Mouse (Mus musculus): ENCODE data around the gene Tpcn2. TPM values are rescaled to one million over a fixed set of nuclear protein-coding genes. Genes with fewer than 3 reads are reported as not detected.

Tpcn2 gene
- polyA plus RNA-seq, 1 experiment from 2014 or later: 0.95 TPM

GRCm38 (mm10) chr7:145140656-145141055 is 143.2 kb downstream of the Tpcn2 start:
- peaks cover 11% of the 10 kb centered on the region; the same call in 1 of the 2 replicates for H3K9me3 ChIP-seq (ENCODE audit: control insufficient read depth, low read length)
- H3K4me2 ChIP-seq (replicated peaks): no peak overlapping the region
- H3K4me1 ChIP-seq (replicated peaks; ENCODE audit: control insufficient read depth, insufficient read depth, low read length): no peaks in the 10 kb centered on the region
- ATAC-seq (ENCODE audit: low FRiP score) (no peak), DNase-seq (ENCODE audit: low spot score) (no peak)
- WGBS: 69% methylated on average over 2 of the region's 2 CpGs
- no peaks in the 10 kb centered on the region for H3K27me3 ChIP-seq (ENCODE audit: control insufficient read depth, insufficient read depth, low read length)
- no peaks in the 10 kb centered on the region for H3K36me3 ChIP-seq (replicated peaks; ENCODE audit: control insufficient read depth, insufficient read depth)
- no peak overlapping the region for H3K9ac ChIP-seq
- no peak overlapping the region for H3K4me3 ChIP-seq (replicated peaks; ENCODE audit: low read length)
- H3K27ac ChIP-seq: no peak overlapping the region

DNA sequence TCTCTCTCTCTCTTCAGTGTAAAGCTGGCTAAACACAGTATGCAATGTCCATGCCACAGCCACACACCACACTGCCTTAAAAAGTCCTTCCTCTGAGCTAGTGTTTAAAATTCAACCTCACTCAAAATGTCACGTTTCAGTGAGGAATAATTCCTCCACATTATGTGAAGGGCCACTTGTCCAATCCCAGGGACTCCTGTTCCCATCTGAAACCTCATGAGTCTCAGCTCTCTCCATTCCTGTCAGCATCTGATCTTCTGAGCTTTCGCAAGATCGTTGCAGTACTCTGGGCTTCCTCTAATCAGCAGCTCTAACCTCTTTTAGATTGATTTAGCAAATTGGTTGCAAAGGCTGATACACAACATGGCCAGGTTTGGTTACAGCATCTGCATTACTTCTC is 144.2 kb downstream of the Tpcn2 start:
- Histone ChIP-seq H3K9ac (no peak overlapping the region), H3K27me3 (ENCODE audit: control insufficient read depth, insufficient read depth, low read length) (no peaks in the 10 kb centered on the region), H3K4me3 (replicated peaks; ENCODE audit: low read length) (no peak overlapping the region), H3K36me3 (replicated peaks; ENCODE audit: control insufficient read depth, insufficient read depth) (no peaks in the 10 kb centered on the region), H3K4me1 (replicated peaks; ENCODE audit: control insufficient read depth, insufficient read depth, low read length) (no peaks in the 10 kb centered on the region), H3K9me3 (ENCODE audit: control insufficient read depth, low read length) (peaks cover 11% of the 10 kb centered on the region; the same call in 1 of the 2 replicates), H3K27ac (no peak overlapping the region), H3K4me2 (replicated peaks) (no peak overlapping the region)
- no peak for ATAC-seq (ENCODE audit: low FRiP score)
- 98% methylated on average over 3 of the region's 3 CpGs for WGBS
- DNase-seq (ENCODE audit: low spot score): no peak

GRCm38 (mm10) chr7:145139100-145139499 is 144.7 kb downstream of the Tpcn2 start:
- Histone ChIP-seq H3K4me3 (replicated peaks; ENCODE audit: low read length) (no peak overlapping the region), H3K27me3 (ENCODE audit: control insufficient read depth, insufficient read depth, low read length) (no peaks in the 10 kb centered on the region), H3K4me1 (replicated peaks; ENCODE audit: control insufficient read depth, insufficient read depth, low read length) (no peaks in the 10 kb centered on the region), H3K4me2 (replicated peaks) (no peak overlapping the region), H3K36me3 (replicated peaks; ENCODE audit: control insufficient read depth, insufficient read depth) (no peaks in the 10 kb centered on the region), H3K27ac (no peak overlapping the region), H3K9me3 (ENCODE audit: control insufficient read depth, low read length) (peaks cover 11% of the 10 kb centered on the region; the same call in 1 of the 2 replicates), H3K9ac (no peak overlapping the region)
- ATAC-seq (ENCODE audit: low FRiP score) (no peak), DNase-seq (ENCODE audit: low spot score) (no peak)
- WGBS: 78% methylated on average over 1 of the region's 1 CpGs

DNA sequence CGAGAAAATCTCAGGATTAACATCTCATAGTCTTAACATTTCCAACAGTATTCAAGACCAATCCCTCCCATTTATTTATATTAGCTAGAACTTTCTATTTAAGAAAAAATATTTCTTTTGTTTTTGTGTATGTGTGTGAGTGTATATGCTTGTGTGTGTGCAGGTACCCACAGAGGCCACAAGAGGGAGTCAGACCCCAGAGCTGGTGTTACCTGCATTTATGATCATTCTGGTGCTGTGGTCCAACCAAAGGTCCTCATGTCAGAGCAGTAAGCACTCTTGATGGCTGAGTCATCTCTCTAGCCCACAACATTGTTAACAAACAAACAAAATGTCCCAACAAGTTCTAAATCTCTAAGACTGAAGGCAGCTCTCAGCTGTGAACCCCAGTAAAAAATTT is 145.9 kb downstream of the Tpcn2 start:
- H3K4me1 ChIP-seq (replicated peaks; ENCODE audit: control insufficient read depth, insufficient read depth, low read length): no peaks in the 10 kb centered on the region
- no peaks in the 10 kb centered on the region for H3K36me3 ChIP-seq (replicated peaks; ENCODE audit: control insufficient read depth, insufficient read depth)
- WGBS: 91% methylated on average over 1 of the region's 1 CpGs
- H3K9ac ChIP-seq: no peak overlapping the region
- H3K27ac ChIP-seq: no peak overlapping the region
- H3K27me3 ChIP-seq (ENCODE audit: control insufficient read depth, insufficient read depth, low read length): no peaks in the 10 kb centered on the region
- no peak for ATAC-seq (ENCODE audit: low FRiP score)
- H3K4me3 ChIP-seq (replicated peaks; ENCODE audit: low read length): no peak overlapping the region
- H3K9me3 ChIP-seq (ENCODE audit: control insufficient read depth, low read length): peaks cover 11% of the 10 kb centered on the region; the same call in 1 of the 2 replicates
- no peak for DNase-seq (ENCODE audit: low spot score)
- no peak overlapping the region for H3K4me2 ChIP-seq (replicated peaks)

DNA sequence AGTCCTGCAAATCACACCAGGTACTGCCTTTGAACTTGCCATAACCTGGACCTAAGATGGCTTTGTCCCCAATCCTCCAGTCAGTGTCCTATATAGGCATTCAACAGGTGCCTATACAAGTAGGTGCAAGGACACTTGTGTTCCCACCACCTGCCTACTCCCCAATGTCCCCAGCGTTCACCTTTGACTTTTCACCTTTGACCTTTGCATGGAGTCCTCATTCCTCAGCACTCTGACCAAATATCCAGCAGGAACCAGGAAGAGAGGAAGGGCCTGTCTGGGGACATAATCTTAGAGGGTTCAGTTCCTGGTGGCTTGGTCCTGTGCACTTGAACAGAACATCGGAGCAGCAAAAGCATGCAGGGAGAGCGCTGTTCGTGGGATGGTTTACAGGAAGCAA is 147.0 kb downstream of the Tpcn2 start:
- Histone ChIP-seq H3K27ac (no peak overlapping the region), H3K36me3 (replicated peaks; ENCODE audit: control insufficient read depth, insufficient read depth) (no peaks in the 10 kb centered on the region), H3K4me1 (replicated peaks; ENCODE audit: control insufficient read depth, insufficient read depth, low read length) (no peaks in the 10 kb centered on the region), H3K4me2 (replicated peaks) (no peak overlapping the region), H3K4me3 (replicated peaks; ENCODE audit: low read length) (no peak overlapping the region), H3K9ac (no peak overlapping the region), H3K9me3 (ENCODE audit: control insufficient read depth, low read length) (peaks cover 11% of the 10 kb centered on the region; the same call in 1 of the 2 replicates), H3K27me3 (ENCODE audit: control insufficient read depth, insufficient read depth, low read length) (no peaks in the 10 kb centered on the region)
- DNase-seq (ENCODE audit: low spot score) (no peak), ATAC-seq (ENCODE audit: low FRiP score) (no peak)
- WGBS: 87% methylated on average over 4 of the region's 4 CpGs

Other genes starting within 250 kb of the Tpcn2 start
- not detected in 2 replicates for gene 1810010D01Rik, start 75.9 kb downstream of the Tpcn2 start, polyA plus RNA-seq (2014; fragmentation: Nextera tagmentation; extraction: Ambion mirVana)
- 2.3 and 3.1 TPM in 2 replicates for gene Mrgprf, start 16.8 kb upstream of the Tpcn2 start, polyA plus RNA-seq (2014; fragmentation: Nextera tagmentation; extraction: Ambion mirVana)
- gene Mrgprd, start 30.8 kb upstream of the Tpcn2 start, polyA plus RNA-seq (2014; fragmentation: Nextera tagmentation; extraction: Ambion mirVana): 0.18 TPM in 1 of 2 replicates, not detected in the other

All from hindbrain, embryonic 14.5 days (tissue).